8 mouse cellular contexts compared by ENCODE assay signal in genomic region chr10:83543439-83544102, GRCm38 (mm10). TPM values are rescaled to one million over a fixed set of nuclear protein-coding genes. Genes with fewer than 3 reads are reported as not detected.
A peak's percentile ranks its signal among the peaks of the same experiment; 100 is the strongest.
DNase-seq lines count a peak whose midpoint lies in the region; ATAC-seq and TF ChIP-seq lines count a peak whose summit lies in the region.

TSS of gene Washc4 (plus strand) at chr10:83543752.

- peak within 1 kb of the TSS; percentile 99 for H3K27ac ChIP-seq in cortical plate, adult 2 months (ENCODE audit: insufficient read depth, low read length)

- ATAC-seq in activated CD4-positive, CD25-positive, alpha-beta regulatory T cell, adult 4 months: peak; percentile 87
- peak; percentile 90 for ATAC-seq in inflammation-experienced regulatory T-cells, adult 6 months
- peak; percentile 98 for ATAC-seq in megakaryocyte-erythroid progenitor cell, adult 5-6 weeks (replicated peaks; ENCODE audit: low FRiP score, low TSS enrichment, poor library complexity, severe bottlenecking)

- peak; percentile 89 for TF ChIP-seq POLR2A in cortical plate, adult 2 months (IDR thresholded peaks at IDR 0.05; ENCODE audit: extremely low read depth, insufficient read depth, low read length)

- intact Hi-C loops in left cerebral cortex, postnatal 10 days (cut with DNase I): loop anchor here (5.0 kb wide), 1 partner anchor 181 kb away; the partner anchor contains the start of gene D10Wsu102e

- H3K4me1 ChIP-seq in cortical plate, adult 2 months (ENCODE audit: control insufficient read depth, insufficient read depth, low read length): no peaks in the 10 kb centered on the region

- DNase-seq in gastrocnemius, postnatal 10 days: peak; percentile 97
- DNase-seq in left cerebral cortex, postnatal 10 days (ENCODE audit: extremely low spot score in 1 of 2, low spot score in 2 of 2): peak; percentile 93 to 99
- DNase-seq in right cerebral cortex, postnatal 25 days: peak; percentile 98
- peak; percentile 94 to 97 for DNase-seq in urinary bladder, postnatal 4 days (ENCODE audit: low spot score in 2 of 2)

- no peak for TF ChIP-seq CTCF in cortical plate, adult 2 months (IDR thresholded peaks at IDR 0.05; ENCODE audit: extremely low read depth, insufficient read depth, low read length)

- H3K4me3 ChIP-seq in cortical plate, adult 2 months (ENCODE audit: insufficient read depth, low read length): peak within 1 kb of the TSS; percentile 84

RNA-seq across cellular contexts. Expression of gene Washc4, which starts in this region (rescaled TPM):
- 10 to 100 TPM; 26.7 to 30.8 TPM for polyA plus RNA-seq in activated CD4-positive, CD25-positive, alpha-beta regulatory T cell, adult 4 months (2017; shearing (Covaris generic))
- polyA plus RNA-seq in cortical plate, adult 2 months (2012; rRNA removed): 11.8 and 12.9 TPM in 2 replicates
- 10 to 100 TPM; 13.7 to 17.7 TPM for total RNA-seq in gastrocnemius, postnatal 10 days (2021)
- 10 to 100 TPM; 25.8 to 28.8 (median 26.2) TPM for polyA plus RNA-seq in inflammation-experienced regulatory T-cells, adult 6 months (2017; shearing (Covaris generic))
- total RNA-seq in left cerebral cortex, postnatal 10 days (2021): 10 to 100 TPM; 20.9 to 21.3 TPM
- 10.7 and 11.2 TPM in 2 replicates for total RNA-seq in megakaryocyte-erythroid progenitor cell, adult 5-6 weeks (2014; fragmentation: Nextera tagmentation)
- 20.1 and 24.5 TPM in 2 replicates for total RNA-seq in megakaryocyte-erythroid progenitor cell, adult 5-6 weeks (2017)

Comparison
In these comparisons a context has a peak if more than half of its experiments do, and no peak if none do; other contexts are left out.
1. Peak in every context shown above with its lines: DNase-seq, ATAC-seq, H3K4me3 ChIP-seq and H3K27ac ChIP-seq.